Comparison of ENCODE assay signal across 13 mouse cellular contexts in the genomic region with DNA sequence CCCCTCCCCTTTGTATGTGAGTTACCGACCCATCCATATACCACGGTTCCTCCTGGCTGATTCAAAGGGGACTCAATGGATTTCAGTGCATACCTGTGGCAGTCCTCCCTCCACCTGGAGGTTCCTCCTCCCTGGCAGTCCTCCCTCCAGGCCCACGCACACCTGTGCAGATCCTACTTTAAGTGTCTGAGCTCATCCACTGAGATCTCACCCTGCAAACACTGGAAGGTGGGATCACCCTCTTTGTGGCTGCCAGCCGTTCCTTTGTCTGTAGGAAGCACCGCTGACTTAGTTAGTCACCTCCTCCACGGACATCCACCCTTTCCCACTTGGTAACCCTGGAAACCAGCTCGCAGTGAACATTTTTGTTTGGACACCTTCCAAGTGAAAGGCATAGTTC. TPM values are rescaled to one million over a fixed set of nuclear protein-coding genes. Genes with fewer than 3 reads are reported as not detected.
"Had no signal": no experiment of that assay in that cellular context is flagged by ENCODE, and none has a peak within 500 bp of the region (broad histone marks: within the 10 kb centered on the region; RNA-seq: fewer than 3 reads in every experiment).

No protein-coding gene starts in this region.

- ATAC-seq: midbrain, embryonic 16.5 days had no signal

- DNase-seq: lung, adult 18-20 months; lung, embryonic 14.5 days; lung, postnatal 10 days; lung, postnatal 4 days; midbrain, embryonic 14.5 days; retina, postnatal 1 day; spleen, adult 18-20 months; thymus, adult 18-20 months; thymus, postnatal 14 days; thymus, postnatal 36 days had no signal

RNA-seq across cellular contexts. Expression of a gene that starts 13.2 kb away (rescaled TPM):
- polyA plus RNA-seq: liver, embryonic 16.5 days; lung, embryonic 14.5 days; small intestine, adult 2 months had no signal
